Mouse (Mus musculus): ENCODE measurements around the gene Fiz1. TPM values are rescaled to one million over a fixed set of nuclear protein-coding genes. Genes with fewer than 3 reads are reported as not detected.
A peak's percentile ranks its signal among the peaks of the same experiment; 100 is the strongest.

Fiz1 gene
- polyA plus RNA-seq, 1 experiment from 2014 or later = 26.2 TPM

DNA sequence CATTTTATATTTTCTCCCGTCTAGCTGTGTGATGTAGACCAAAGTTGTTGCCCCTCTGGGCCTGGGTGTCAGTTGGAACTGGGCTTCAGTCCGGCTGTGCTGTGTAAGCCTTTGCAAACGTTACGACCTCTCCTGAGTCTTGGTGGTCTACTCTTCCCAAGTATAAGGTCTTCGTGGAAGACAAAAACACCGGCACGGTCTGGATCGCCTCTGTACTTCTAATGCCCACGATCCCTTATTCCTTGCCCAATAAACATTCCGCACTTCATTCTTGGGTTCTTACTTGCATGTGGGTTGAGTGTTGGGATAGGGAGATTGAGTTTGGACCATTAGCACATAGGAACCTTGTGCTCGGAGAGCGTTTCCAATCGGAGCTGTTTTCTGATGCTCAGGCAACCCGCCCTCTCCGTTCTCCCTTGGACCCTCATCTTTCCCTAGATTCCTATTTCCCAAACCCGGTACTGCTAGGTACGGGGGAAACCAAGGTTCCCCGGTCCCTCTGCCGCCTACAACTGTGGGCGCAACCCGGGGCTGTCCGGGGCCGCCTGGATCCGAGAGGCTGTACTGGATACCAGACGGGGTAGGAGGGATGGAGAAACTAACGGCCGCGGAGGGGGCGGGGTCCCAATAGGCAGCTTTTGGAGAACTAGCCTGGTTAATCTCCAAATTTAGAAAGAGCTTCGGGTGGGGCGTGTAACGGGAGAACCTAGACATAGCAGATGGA, 39.1 kb upstream of the Fiz1 start:
- no peak overlapping the region for H3K27ac ChIP-seq
- H3K36me3 ChIP-seq = no peaks in the 10 kb centered on the region
- ATAC-seq (replicated peaks; ENCODE audit: insufficient number of reproducible peaks, insufficient read depth, low FRiP score, low read depth) = no peak
- H3K9me3 ChIP-seq (replicated peaks) = no peaks in the 10 kb centered on the region
- peaks cover 40% of the 10 kb centered on the region for H3K4me1 ChIP-seq (replicated peaks)
- 9% methylated on average over 32 of the region's 32 CpGs for WGBS
- peak overlapping the region; percentile 89 for H3K4me3 ChIP-seq
- no peak overlapping the region for H3K9ac ChIP-seq
- peaks cover 70% of the 10 kb centered on the region for H3K27me3 ChIP-seq
- peak overlapping the region; percentile 96 for H3K4me2 ChIP-seq

- Histone ChIP-seq H3K36me3 (no peaks in the 10 kb centered on the region), H3K9me3 (replicated peaks) (no peaks in the 10 kb centered on the region), H3K27me3 (peaks cover 64% of the 10 kb centered on the region), H3K4me3 (peak overlapping the region; percentile 89), H3K4me1 (replicated peaks) (peaks cover 40% of the 10 kb centered on the region), H3K9ac (peak overlapping the region; percentile 53), H3K4me2 (peak overlapping the region; percentile 96), H3K27ac (no peak overlapping the region)
- 8% methylated on average over 41 of the region's 45 CpGs for WGBS
- ATAC-seq (replicated peaks; ENCODE audit: insufficient number of reproducible peaks, insufficient read depth, low FRiP score, low read depth) = no peak
Measured at GRCm38 (mm10) chr7:5052931-5053343, 38.4 kb upstream of the Fiz1 start.

GRCm38 (mm10) chr7:5052438-5052837, 37.9 kb upstream of the Fiz1 start:
- Histone ChIP-seq H3K9me3 (replicated peaks) (no peaks in the 10 kb centered on the region), H3K4me2 (peak overlapping the region; percentile 96), H3K4me1 (replicated peaks) (peaks cover 40% of the 10 kb centered on the region), H3K27me3 (peaks cover 59% of the 10 kb centered on the region), H3K9ac (peak overlapping the region; percentile 53), H3K36me3 (no peaks in the 10 kb centered on the region), H3K27ac (no peak overlapping the region), H3K4me3 (peak overlapping the region; percentile 89)
- 4% methylated on average over 12 of the region's 12 CpGs for WGBS
- no peak for ATAC-seq (replicated peaks; ENCODE audit: insufficient number of reproducible peaks, insufficient read depth, low FRiP score, low read depth)

GRCm38 (mm10) chr7:5051193-5052192, 37.0 kb upstream of the Fiz1 start, which contains the start of gene Zfp580:
TSS of gene Zfp580 (plus strand) at chr7:5051538.
- peaks cover 49% of the 10 kb centered on the region for H3K27me3 ChIP-seq
- H3K9me3 ChIP-seq (replicated peaks) = no peaks in the 10 kb centered on the region
- peak within 1 kb of the TSS; percentile 82 for H3K9ac ChIP-seq
- H3K27ac ChIP-seq = peak within 1 kb of the TSS; percentile 68
- peak within 1 kb of the TSS; percentile 96 for H3K4me2 ChIP-seq
- ATAC-seq (replicated peaks; ENCODE audit: insufficient number of reproducible peaks, insufficient read depth, low FRiP score, low read depth) = peak; percentile 77
- H3K4me3 ChIP-seq = peak within 1 kb of the TSS; percentile 89
- peaks cover 33% of the 10 kb centered on the region for H3K4me1 ChIP-seq (replicated peaks)
- WGBS = 2% methylated on average over 65 of the region's 65 CpGs
- no peaks in the 10 kb centered on the region for H3K36me3 ChIP-seq

- WGBS = 15% methylated on average over 2 of the region's 2 CpGs
- H3K4me1 ChIP-seq (replicated peaks) = peaks cover 15% of the 10 kb centered on the region
- no peaks in the 10 kb centered on the region for H3K36me3 ChIP-seq
- no peaks in the 10 kb centered on the region for H3K9me3 ChIP-seq (replicated peaks)
- H3K9ac ChIP-seq = no peak overlapping the region
- H3K4me2 ChIP-seq = no peak overlapping the region
- H3K27ac ChIP-seq = no peak overlapping the region
- peaks cover 7% of the 10 kb centered on the region for H3K27me3 ChIP-seq
- H3K4me3 ChIP-seq = no peak overlapping the region
- no peak for ATAC-seq (replicated peaks; ENCODE audit: insufficient number of reproducible peaks, insufficient read depth, low FRiP score, low read depth)
Measured at GRCm38 (mm10) chr7:5047313-5047712, 32.8 kb upstream of the Fiz1 start.

GRCm38 (mm10) chr7:5046112-5046511, 31.6 kb upstream of the Fiz1 start:
- no peak overlapping the region for H3K4me3 ChIP-seq
- no peaks in the 10 kb centered on the region for H3K27me3 ChIP-seq
- no peaks in the 10 kb centered on the region for H3K9me3 ChIP-seq (replicated peaks)
- no peak for ATAC-seq (replicated peaks; ENCODE audit: insufficient number of reproducible peaks, insufficient read depth, low FRiP score, low read depth)
- no peaks in the 10 kb centered on the region for H3K36me3 ChIP-seq
- no peak overlapping the region for H3K27ac ChIP-seq
- 63% methylated on average over 2 of the region's 2 CpGs for WGBS
- no peak overlapping the region for H3K9ac ChIP-seq
- H3K4me1 ChIP-seq (replicated peaks) = peaks cover 8% of the 10 kb centered on the region
- no peak overlapping the region for H3K4me2 ChIP-seq

GRCm38 (mm10) chr7:5044981-5045380, 30.5 kb upstream of the Fiz1 start:
- ATAC-seq (replicated peaks; ENCODE audit: insufficient number of reproducible peaks, insufficient read depth, low FRiP score, low read depth) = no peak
- Histone ChIP-seq H3K27ac (no peak overlapping the region), H3K27me3 (no peaks in the 10 kb centered on the region), H3K4me3 (no peak overlapping the region), H3K4me2 (no peak overlapping the region), H3K9ac (no peak overlapping the region), H3K36me3 (no peaks in the 10 kb centered on the region), H3K4me1 (replicated peaks) (no peaks in the 10 kb centered on the region), H3K9me3 (replicated peaks) (no peaks in the 10 kb centered on the region)
- whole genome bisulfite sequencing = 51% methylated on average over 2 of the region's 2 CpGs

GRCm38 (mm10) chr7:5038940-5039339, 24.4 kb upstream of the Fiz1 start:
- Histone ChIP-seq H3K9ac (peak overlapping the region; percentile 82; the same call in 1 of the 2 replicates), H3K9me3 (replicated peaks) (no peaks in the 10 kb centered on the region), H3K36me3 (peaks cover 21% of the 10 kb centered on the region), H3K4me1 (replicated peaks) (peaks cover 13% of the 10 kb centered on the region), H3K4me3 (peak overlapping the region; percentile 77), H3K27me3 (no peaks in the 10 kb centered on the region), H3K4me2 (peak overlapping the region; percentile 60), H3K27ac (peak overlapping the region; percentile 96)
- 25% methylated on average over 5 of the region's 5 CpGs for WGBS
- no peak for ATAC-seq (replicated peaks; ENCODE audit: insufficient number of reproducible peaks, insufficient read depth, low FRiP score, low read depth)

- under 1% methylated on average over 48 of the region's 48 CpGs for whole genome bisulfite sequencing
- H3K9ac ChIP-seq = peak within 1 kb of the TSS; percentile 82
- peak; percentile 96 for ATAC-seq (replicated peaks; ENCODE audit: insufficient number of reproducible peaks, insufficient read depth, low FRiP score, low read depth)
Measured at GRCm38 (mm10) chr7:5038109-5038732, 23.7 kb upstream of the Fiz1 start, which contains the start of gene Zfp784. TSS of gene Zfp784 (minus strand) at chr7:5038446.

DNA sequence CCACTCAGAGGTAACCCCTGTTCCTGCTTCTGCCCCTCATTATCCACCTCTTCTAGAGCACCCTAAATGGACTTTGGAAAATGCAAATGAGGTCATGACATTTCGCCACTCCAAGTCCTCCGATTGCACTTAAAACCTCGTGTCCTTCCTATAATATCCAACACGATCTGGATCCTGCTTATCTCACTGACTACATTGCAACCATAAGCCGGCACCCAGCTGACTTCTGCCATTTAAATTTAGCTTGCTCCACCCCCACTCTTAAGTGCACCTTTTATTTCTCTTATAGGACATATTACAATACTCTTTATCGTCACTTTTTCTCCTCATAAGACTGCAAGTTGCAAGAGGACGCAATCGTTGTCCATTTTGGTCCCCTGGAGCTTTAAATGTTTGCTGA, 23.0 kb upstream of the Fiz1 start:
- Histone ChIP-seq H3K36me3 (peaks cover 36% of the 10 kb centered on the region), H3K27ac (peak overlapping the region; percentile 96), H3K27me3 (no peaks in the 10 kb centered on the region), H3K9ac (peak overlapping the region; percentile 82; the same call in 1 of the 2 replicates), H3K9me3 (replicated peaks) (no peaks in the 10 kb centered on the region), H3K4me2 (peak overlapping the region; percentile 60), H3K4me3 (peak overlapping the region; percentile 77), H3K4me1 (replicated peaks) (peaks cover 13% of the 10 kb centered on the region)
- WGBS = 72% methylated on average over 8 of the region's 8 CpGs
- ATAC-seq (replicated peaks; ENCODE audit: insufficient number of reproducible peaks, insufficient read depth, low FRiP score, low read depth) = no peak

More at GRCm38 (mm10) chr7:5038109-5038732, 23.7 kb upstream of the Fiz1 start, which contains the start of gene Zfp784:
- H3K4me2 ChIP-seq = peak within 1 kb of the TSS; percentile 60
- H3K36me3 ChIP-seq = peaks cover 28% of the 10 kb centered on the region
- H3K27ac ChIP-seq = peak within 1 kb of the TSS; percentile 96
- no peaks in the 10 kb centered on the region for H3K27me3 ChIP-seq
- H3K9me3 ChIP-seq (replicated peaks) = no peaks in the 10 kb centered on the region
- H3K4me3 ChIP-seq = peak within 1 kb of the TSS; percentile 77
- peaks cover 13% of the 10 kb centered on the region for H3K4me1 ChIP-seq (replicated peaks)

- Histone ChIP-seq H3K27ac (no peak overlapping the region), H3K9ac (no peak overlapping the region), H3K4me2 (peak overlapping the region; percentile 60; the same call in 1 of the 2 replicates), H3K9me3 (replicated peaks) (no peaks in the 10 kb centered on the region), H3K27me3 (no peaks in the 10 kb centered on the region), H3K4me1 (replicated peaks) (peaks cover 13% of the 10 kb centered on the region), H3K36me3 (peaks cover 40% of the 10 kb centered on the region), H3K4me3 (no peak overlapping the region)
- WGBS = 90% methylated on average over 7 of the region's 7 CpGs
- ATAC-seq (replicated peaks; ENCODE audit: insufficient number of reproducible peaks, insufficient read depth, low FRiP score, low read depth) = no peak
Measured at GRCm38 (mm10) chr7:5037026-5037425, 22.5 kb upstream of the Fiz1 start.

All from heart, embryonic 15.5 days (tissue).